Mouse (Mus musculus): Measurements from ENCODE around the gene Ndufa3.
"Not testable (repeated sequence)": the region's sequence is repeated elsewhere in the genome, so short reads cannot be mapped to it uniquely, and the experiment has no call there.

Gene Ndufa3
- long read RNA-seq, experiment 1, transcript Ndufa3-201 (4 exons, 515 nt), result major isoform, 232 of 286 reads
- long read RNA-seq, experiment 1, partial matches to known transcripts, result 46 of 286 reads
- long read RNA-seq, experiment 1, other reads (novel, unspliced or antisense), result 4 of 286 reads
- long read RNA-seq, experiment 2, transcript Ndufa3-201 (4 exons, 515 nt), result major isoform, 178 of 219 reads
- long read RNA-seq, experiment 2, partial matches to known transcripts, result 38 of 219 reads
- long read RNA-seq, experiment 2, other reads (novel, unspliced or antisense), result 2 of 219 reads

- intact Hi-C loops (cut with DNase I), result no loop called here
Measured at GRCm38 (mm10) chr7:3617242-3617995, at the start of gene Ndufa3. Gene Ndufa3 (plus strand): TSS chr7:3617373.

GRCm38 (mm10) chr7:3569725-3570124 lies 47.4 kb upstream of the Ndufa3 start:
- intact Hi-C loops (cut with DNase I), result no loop called here

- intact Hi-C loops (cut with DNase I), result not testable (repeated sequence)
Measured at GRCm38 (mm10) chr7:3570580-3570979, 46.6 kb upstream of the Ndufa3 start.

GRCm38 (mm10) chr7:3571847-3572246 lies 45.3 kb upstream of the Ndufa3 start:
- intact Hi-C loops (cut with DNase I), result no loop called here

- intact Hi-C loops (cut with DNase I), result no loop called here
Measured at GRCm38 (mm10) chr7:3574216-3574615, 43.0 kb upstream of the Ndufa3 start.

- intact Hi-C loops (cut with DNase I), result no loop called here
Measured at GRCm38 (mm10) chr7:3576354-3577124, 40.6 kb upstream of the Ndufa3 start.

- intact Hi-C loops (cut with DNase I), result no loop called here
Measured at GRCm38 (mm10) chr7:3578196-3578595, 39.0 kb upstream of the Ndufa3 start.

DNA sequence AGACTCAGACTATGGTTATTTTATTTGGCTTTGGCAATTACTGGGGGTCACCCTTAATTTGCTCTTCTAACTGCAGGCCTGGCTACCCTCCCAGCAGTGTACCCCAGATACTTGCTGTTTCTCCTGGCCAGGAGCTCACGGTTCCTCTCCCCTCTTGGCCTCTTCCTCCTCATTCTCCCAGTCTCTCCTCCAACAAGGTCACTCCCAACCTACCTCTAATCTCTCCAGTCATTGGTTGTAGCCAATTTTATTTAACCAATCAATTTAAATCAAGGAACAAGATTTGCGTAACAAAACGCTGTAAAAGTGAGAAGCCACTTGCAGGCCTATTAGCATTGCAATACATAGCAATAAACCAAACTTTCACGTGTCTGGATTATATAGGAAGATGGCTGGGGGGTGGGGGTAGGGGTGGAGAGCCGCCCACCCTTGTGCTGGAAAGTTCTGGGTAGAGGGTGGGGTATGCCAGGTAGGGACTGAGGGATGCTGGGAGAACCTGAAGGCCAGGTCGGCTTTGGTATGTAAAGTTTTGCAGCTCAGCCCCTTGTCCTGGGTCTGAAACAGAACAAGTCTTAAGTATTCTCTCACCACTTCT lies 38.1 kb upstream of the Ndufa3 start:
- intact Hi-C loops (cut with DNase I), result no loop called here

- intact Hi-C loops (cut with DNase I), result no loop called here
Measured at GRCm38 (mm10) chr7:3580029-3580428, 37.1 kb upstream of the Ndufa3 start.

- intact Hi-C loops (cut with DNase I), result no loop called here
Measured at GRCm38 (mm10) chr7:3585763-3586162, 31.4 kb upstream of the Ndufa3 start.

DNA sequence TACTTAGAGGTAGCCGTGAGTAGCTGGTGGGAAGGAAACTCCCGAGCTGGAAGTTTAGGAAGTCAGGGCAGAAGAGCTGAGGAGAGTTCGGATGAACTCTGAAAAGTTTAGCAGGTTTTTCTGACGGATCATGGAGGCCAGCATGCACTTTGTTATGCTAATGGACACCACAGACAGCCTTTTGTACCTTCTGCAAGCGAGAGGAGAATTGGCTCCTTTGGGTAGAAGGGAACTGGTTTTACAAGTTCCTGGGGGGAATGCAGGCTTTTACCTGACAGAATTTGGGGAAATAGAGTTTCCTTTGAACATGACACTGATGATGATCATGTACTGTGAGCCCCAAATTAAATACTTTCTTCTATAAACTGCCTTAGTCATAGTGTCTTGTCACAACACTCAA lies 30.9 kb upstream of the Ndufa3 start:
- intact Hi-C loops (cut with DNase I), result no loop called here

DNA sequence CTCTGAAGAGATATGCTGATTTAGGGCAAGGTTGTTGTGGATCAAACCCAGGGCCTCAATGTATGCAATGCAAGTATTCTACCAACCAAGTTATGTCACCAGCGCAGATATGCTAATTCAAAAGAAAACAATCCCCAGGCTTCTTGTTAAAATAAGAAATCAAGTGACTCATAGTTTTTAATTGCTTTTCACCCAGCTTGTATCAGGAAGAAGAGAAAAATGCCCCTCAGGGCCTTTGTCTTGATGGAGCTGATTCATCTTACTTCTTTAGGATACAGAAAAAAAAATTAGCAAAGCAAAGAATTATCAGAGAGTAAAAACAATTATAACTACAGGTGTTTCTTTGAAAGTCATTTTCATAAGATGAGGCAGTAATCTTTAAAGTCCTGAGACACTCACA lies 29.9 kb upstream of the Ndufa3 start:
- intact Hi-C loops (cut with DNase I), result no loop called here

DNA sequence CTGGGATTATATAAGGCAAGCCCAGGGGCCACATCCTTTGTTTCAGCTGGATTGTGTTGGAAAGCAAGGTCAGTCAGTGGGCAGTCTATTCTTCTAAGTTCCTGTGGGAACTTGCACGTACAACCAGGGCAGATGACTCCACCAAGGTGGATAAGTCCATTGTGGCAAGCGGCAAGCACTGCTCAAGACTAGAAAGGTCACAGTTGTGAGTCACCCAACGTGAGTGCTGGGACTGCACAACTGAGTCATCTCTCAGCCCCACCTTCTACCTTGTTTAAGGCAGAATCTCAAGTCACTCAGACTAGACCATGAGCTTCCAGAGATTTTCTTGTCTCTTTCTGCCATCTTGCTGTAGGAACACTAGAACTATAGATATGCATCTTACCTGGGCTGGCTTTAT lies 26.6 kb upstream of the Ndufa3 start:
- intact Hi-C loops (cut with DNase I), result no loop called here

- intact Hi-C loops (cut with DNase I), result no loop called here
Measured at GRCm38 (mm10) chr7:3591534-3591933, 25.6 kb upstream of the Ndufa3 start.

DNA sequence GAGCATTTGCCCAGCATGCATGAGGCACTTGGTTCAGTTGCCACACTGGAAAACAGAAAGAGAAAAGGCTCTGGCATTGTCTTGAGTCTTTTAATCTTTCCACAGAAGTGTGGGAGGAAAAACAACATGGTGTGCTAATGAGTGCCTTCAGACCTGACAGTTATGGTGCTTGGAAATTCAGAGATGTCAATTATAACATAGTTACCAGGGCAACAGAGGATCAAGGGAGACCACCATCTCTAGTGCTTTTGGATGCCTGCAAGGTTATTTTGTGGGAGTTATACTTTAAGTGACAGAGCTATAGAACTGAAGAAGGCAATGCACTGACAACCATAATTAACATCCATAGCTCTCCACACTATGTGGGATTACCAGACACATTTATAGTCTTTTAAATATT lies 23.3 kb upstream of the Ndufa3 start:
- intact Hi-C loops (cut with DNase I), result no loop called here

GRCm38 (mm10) chr7:3594686-3595085 lies 22.5 kb upstream of the Ndufa3 start:
- intact Hi-C loops (cut with DNase I), result no loop called here

- intact Hi-C loops (cut with DNase I), result no loop called here
Measured at GRCm38 (mm10) chr7:3595146-3595545, 22.0 kb upstream of the Ndufa3 start.

DNA sequence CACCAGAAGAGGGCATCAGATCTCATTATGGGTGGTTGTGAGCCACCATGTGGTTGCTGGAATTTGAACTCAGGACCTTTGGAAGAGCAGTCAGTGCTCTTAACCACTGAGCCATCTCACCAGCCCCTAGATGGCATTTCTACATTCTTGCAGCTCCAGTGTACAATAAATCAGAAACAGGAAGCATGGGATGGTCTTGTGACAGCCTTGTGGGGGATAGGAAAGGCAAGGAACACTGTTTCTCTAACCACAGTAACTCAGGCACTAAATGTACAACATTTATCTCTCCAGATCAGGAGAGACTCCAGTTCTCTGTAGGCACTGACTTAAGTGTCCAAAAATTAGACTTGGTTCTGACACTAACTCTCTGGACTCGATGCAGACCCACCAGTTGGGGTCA lies 19.4 kb upstream of the Ndufa3 start:
- intact Hi-C loops (cut with DNase I), result not testable (repeated sequence)

GRCm38 (mm10) chr7:3601119-3601518 lies 16.1 kb upstream of the Ndufa3 start:
- intact Hi-C loops (cut with DNase I), result no loop called here

DNA sequence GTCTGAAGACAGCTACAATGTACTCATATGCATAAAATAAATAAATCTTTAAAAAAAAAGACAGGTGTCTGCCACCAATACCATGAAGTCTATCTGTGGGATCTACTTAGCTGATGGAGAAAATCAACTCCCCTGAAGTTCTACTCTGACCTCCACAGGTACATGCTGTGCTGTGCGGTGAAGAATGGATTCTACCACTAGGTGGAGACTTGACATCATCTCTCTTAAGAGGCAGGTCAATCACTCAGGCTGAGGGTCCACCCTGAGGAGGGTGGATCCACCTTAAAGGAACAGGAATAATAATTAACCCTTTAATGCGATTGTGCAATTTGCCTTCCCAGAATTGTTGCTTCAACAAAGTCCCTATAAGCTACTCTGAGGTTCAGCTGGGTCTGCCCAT lies 10.4 kb upstream of the Ndufa3 start:
- intact Hi-C loops (cut with DNase I), result no loop called here

DNA sequence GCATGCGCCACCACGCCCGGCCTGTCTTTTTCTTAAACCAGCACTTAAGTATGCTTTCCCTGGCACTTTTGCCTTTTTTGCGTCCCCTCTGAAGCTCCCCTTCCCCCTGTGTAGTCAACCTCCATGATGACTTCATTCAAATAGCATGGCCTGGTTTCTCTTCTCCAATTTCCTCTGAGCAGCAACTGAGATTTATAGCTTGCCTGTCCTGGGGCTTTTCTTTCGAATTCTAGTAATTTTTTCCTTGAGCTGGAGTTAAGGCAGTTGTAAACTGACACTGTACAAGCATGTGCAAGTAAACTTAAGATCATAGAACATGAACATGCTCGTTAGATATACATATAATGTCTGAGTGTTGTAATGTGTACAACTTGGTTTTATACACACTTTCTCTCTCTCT lies 9.8 kb upstream of the Ndufa3 start:
- intact Hi-C loops (cut with DNase I), result no loop called here

DNA sequence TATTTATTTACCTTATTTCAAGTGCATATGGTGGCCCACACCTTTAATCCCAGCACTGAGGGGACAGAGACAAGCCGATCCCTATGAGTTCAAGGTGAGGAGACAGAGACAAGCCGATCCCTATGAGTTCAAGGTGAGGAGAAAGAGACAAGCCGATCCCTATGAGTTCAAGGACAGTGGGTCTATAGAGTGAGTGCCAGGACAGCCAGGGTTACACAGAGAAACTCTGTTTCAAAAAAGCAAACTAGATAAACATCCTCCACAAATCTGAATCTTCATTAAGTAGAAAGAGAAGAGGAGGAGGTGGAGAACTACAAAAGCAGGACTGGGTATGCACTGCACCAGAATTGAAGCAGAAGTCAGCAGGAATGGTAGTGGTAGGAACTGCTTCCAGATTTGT lies 8.5 kb upstream of the Ndufa3 start:
- intact Hi-C loops (cut with DNase I), result no loop called here

Measured in adrenal gland (tissue).